Mouse (Mus musculus) ES-E14 (cell line): Measurements from ENCODE around the gene Trpm3. TPM values are rescaled to one million over a fixed set of nuclear protein-coding genes. Genes with fewer than 3 reads are reported as not detected.

Experiments used
- DNase-seq: peaks from one replicate; pipeline ENCODE4 v3.0.0-alpha.2; 2013; ENCODE audit warnings: low read depth, low spot score
- H3K27ac ChIP-seq: 2 replicates; pipeline ENCODE4 v1.5.1; 2012; ENCODE audit warnings: low read depth, mild to moderate bottlenecking, low read length, moderate library complexity, mixed read lengths; ENCODE audit not compliant: poor library complexity, insufficient read depth, severe bottlenecking
- H3K36me3 ChIP-seq: 2 replicates; pipeline ENCODE4 v1.6.1; 2012; ENCODE audit warnings: mild to moderate bottlenecking, low read length, moderate library complexity, mixed read lengths; ENCODE audit not compliant: control insufficient read depth, poor library complexity, insufficient read depth, severe bottlenecking
- H3K4me1 ChIP-seq, 2 experiments: fragments of 150-350 bp in 1 of 2; sonication (generic) in 1 of 2; 2 replicates each; pipeline ENCODE4 v1.6.1; 2012; ENCODE audit warnings: low read length in 2 of 2, mild to moderate bottlenecking in 1 of 2, mixed read lengths in 1 of 2; ENCODE audit not compliant: control insufficient read depth in 2 of 2, insufficient read depth in 2 of 2, poor library complexity in 1 of 2
- H3K4me3 ChIP-seq, 2 experiments: fragments of 150-350 bp in 1 of 2; sonication (generic) in 1 of 2; 2 replicates each; pipeline ENCODE4 v1.5.1; 2012; ENCODE audit warnings: low read length in 2 of 2, low read depth in 1 of 2, mild to moderate bottlenecking in 1 of 2, mixed read lengths in 1 of 2; ENCODE audit not compliant: insufficient read depth in 1 of 2, poor library complexity in 1 of 2, severe bottlenecking in 1 of 2
- H3K9ac ChIP-seq: 2 replicates; pipeline ENCODE4 v1.6.1; 2012; ENCODE audit warnings: low read depth, mild to moderate bottlenecking, low read length, mixed read lengths; ENCODE audit not compliant: poor library complexity, insufficient read depth, severe bottlenecking
- H3K9me3 ChIP-seq: fragments of 150-350 bp; sonication (generic); 2 replicates; pipeline ENCODE4 v1.6.1; 2012; ENCODE audit warnings: low read depth, mild to moderate bottlenecking, low read length; ENCODE audit not compliant: control insufficient read depth, insufficient read depth
- CHD2 ChIP-seq: IDR thresholded peaks from 2 replicates; pipeline ENCODE4 v1.6.1; 2014; ENCODE audit warnings: mild to moderate bottlenecking, low read depth, low read length, inconsistent platforms
- HCFC1 ChIP-seq: IDR thresholded peaks from 2 replicates; pipeline ENCODE4 v1.6.1; 2012; ENCODE audit warnings: low read length, inconsistent platforms, borderline replicate concordance; ENCODE audit not compliant: insufficient read depth
- MAFK ChIP-seq: IDR thresholded peaks from 2 replicates; pipeline ENCODE4 v1.6.1; 2014; ENCODE audit warnings: mild to moderate bottlenecking, low read depth, low read length, inconsistent platforms; ENCODE audit not compliant: insufficient read depth
- ZC3H11A ChIP-seq: IDR thresholded peaks from 2 replicates; pipeline ENCODE4 v1.6.1; 2012; ENCODE audit warnings: low read depth, mild to moderate bottlenecking, inconsistent platforms, low read length, borderline replicate concordance
- ZNF384 ChIP-seq: IDR thresholded peaks from 2 replicates; pipeline ENCODE4 v1.6.1; 2012; ENCODE audit warnings: low read depth, low read length, inconsistent platforms
- in situ Hi-C, 2 experiments: fragments of 600-800 bp; cut with MboI; formaldehyde crosslinking; loops; one replicate each; pipeline ENCODE4 v1.15.1; 2025; ENCODE audit warnings: low sequenced_read_pairs in 2 of 2, inconsistent platforms in 1 of 2; ENCODE audit not compliant: unreplicated experiment in 2 of 2
- total RNA-seq: library from RNA; depleted of rRNA; stranded (reverse); fragments of 300-350 nt; gene quantifications from 2 replicates; pipeline ENCODE4 v1.2.3, GENCODE M21; 2012

The Trpm3 gene
- total RNA-seq, 1 experiment = 0.22 TPM

GRCm38 (mm10) chr19:22939836-22940235 is 801.0 kb downstream of the Trpm3 start:
- no peak for DNase-seq
- H3K4me1 ChIP-seq = no peaks in the 10 kb centered on the region
- no peak overlapping the region for H3K27ac ChIP-seq
- TF ChIP-seq ZNF384 (no peak), ZC3H11A (no peak), CHD2 (no peak), MAFK (no peak), HCFC1 (no peak)
- in situ Hi-C loops = no loop called here
- H3K9me3 ChIP-seq = no peaks in the 10 kb centered on the region
- H3K36me3 ChIP-seq = no peaks in the 10 kb centered on the region
- no peak overlapping the region for H3K9ac ChIP-seq
- no peak overlapping the region for H3K4me3 ChIP-seq

DNA sequence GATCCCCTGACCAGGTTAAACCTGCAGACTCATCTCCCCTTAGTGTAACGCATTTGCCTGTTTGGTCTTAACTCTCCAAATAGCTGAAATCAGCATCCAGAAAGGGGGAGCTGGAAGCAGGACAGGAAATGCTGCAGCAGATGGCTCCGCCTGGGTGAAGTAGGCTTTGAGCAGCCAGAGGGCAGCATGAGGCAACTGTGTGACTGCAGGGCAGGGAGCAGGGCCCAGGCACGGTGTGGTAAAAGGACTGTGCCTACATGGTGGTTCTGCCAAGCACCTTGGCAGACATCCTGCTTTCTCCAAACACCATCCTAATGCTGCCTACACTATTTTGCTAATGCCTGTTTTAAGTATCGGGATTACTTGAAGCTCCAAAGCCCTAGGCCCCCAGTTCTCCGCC is 801.6 kb downstream of the Trpm3 start:
- TF ChIP-seq ZC3H11A = peak; percentile 31; the same call in 1 of the 2 replicates
- TF ChIP-seq ZNF384 = no peak
- Histone ChIP-seq H3K9me3 (no peaks in the 10 kb centered on the region), H3K4me3 (no peak overlapping the region), H3K4me1 (no peaks in the 10 kb centered on the region), H3K27ac (no peak overlapping the region), H3K9ac (no peak overlapping the region), H3K36me3 (no peaks in the 10 kb centered on the region)
- no peak for DNase-seq
- in situ Hi-C loops = no loop called here

DNA sequence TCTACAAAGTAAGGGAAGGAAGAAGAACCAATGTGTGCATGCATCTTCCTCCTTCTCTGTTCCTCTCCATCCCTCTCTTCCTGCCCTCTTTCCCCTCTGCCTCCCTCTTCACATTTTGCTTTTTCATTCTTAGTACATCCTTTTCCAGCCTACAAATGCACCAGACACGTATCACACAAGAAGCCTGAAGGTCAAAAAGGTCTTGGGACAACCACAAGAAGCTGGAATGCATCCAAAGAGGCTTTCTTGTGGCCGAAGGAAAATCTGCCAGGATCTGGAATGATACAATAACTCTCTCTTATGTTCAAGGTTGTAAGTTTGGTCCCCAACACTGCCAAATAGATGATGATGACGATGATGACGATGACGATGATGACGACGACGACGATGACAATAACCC is 802.1 kb downstream of the Trpm3 start:
- TF ChIP-seq CHD2 (no peak), MAFK (no peak), HCFC1 (no peak), ZC3H11A (no peak), ZNF384 (no peak)
- Histone ChIP-seq H3K9me3 (no peaks in the 10 kb centered on the region), H3K4me1 (no peaks in the 10 kb centered on the region), H3K36me3 (no peaks in the 10 kb centered on the region), H3K27ac (no peak overlapping the region), H3K4me3 (no peak overlapping the region), H3K9ac (no peak overlapping the region)
- in situ Hi-C loops = no loop called here
- no peak for DNase-seq

GRCm38 (mm10) chr19:22952480-22952879 is 813.6 kb downstream of the Trpm3 start:
- Histone ChIP-seq H3K4me1 (no peaks in the 10 kb centered on the region), H3K4me3 (no peak overlapping the region), H3K9ac (no peak overlapping the region), H3K9me3 (no peaks in the 10 kb centered on the region), H3K27ac (no peak overlapping the region), H3K36me3 (no peaks in the 10 kb centered on the region)
- no peak for TF ChIP-seq ZNF384
- TF ChIP-seq MAFK = no peak
- TF ChIP-seq ZC3H11A = no peak
- TF ChIP-seq HCFC1 = no peak
- TF ChIP-seq CHD2 = no peak
- in situ Hi-C loops = no loop called here
- DNase-seq = no peak

GRCm38 (mm10) chr19:22953191-22953590 is 814.3 kb downstream of the Trpm3 start:
- TF ChIP-seq ZC3H11A = no peak
- TF ChIP-seq MAFK = no peak
- no peak for TF ChIP-seq CHD2
- TF ChIP-seq ZNF384 = no peak
- no peak for TF ChIP-seq HCFC1
- no peak for DNase-seq
- Histone ChIP-seq H3K27ac (no peak overlapping the region), H3K36me3 (no peaks in the 10 kb centered on the region), H3K9me3 (no peaks in the 10 kb centered on the region), H3K9ac (no peak overlapping the region), H3K4me3 (no peak overlapping the region), H3K4me1 (no peaks in the 10 kb centered on the region)
- in situ Hi-C loops = no loop called here
